Mouse (Mus musculus): Measurements from ENCODE around the gene Sfxn5.

The Sfxn5 gene

DNA sequence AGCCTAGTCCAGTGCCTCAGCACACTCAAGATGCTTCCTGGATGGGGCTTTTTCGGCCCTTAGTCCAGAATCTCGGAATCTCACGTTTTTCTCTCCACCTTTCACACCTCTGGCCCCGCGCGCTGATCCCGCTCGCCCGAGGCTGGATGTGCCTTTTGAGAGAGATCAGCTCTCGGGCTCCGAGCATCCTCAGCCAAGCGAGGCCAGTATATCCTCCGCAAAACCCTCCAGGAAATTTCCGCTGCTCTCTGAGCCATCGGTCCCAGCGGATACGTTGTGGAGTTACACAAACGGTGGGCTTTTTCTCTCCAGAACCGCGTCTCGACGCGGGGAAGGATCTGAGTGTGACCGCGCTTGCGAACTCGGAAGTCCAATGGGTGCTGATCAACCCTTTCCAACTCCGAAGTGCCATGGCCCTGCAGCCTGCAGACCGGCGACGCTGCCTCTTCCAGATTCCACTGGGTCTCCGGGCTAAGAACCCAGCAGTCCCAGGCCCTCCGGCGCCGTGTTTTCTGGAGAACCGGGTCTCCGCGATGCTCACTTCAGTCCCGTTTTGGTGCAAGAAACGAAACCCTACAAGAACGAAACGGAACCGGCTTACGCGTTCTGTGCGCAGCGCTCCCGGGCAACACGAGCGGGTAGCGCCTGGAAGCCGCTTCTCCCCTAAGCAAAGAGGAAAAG, 143.2 kb downstream of the Sfxn5 start:
- no peak for DNase-seq (ENCODE audit: low spot score)

DNA sequence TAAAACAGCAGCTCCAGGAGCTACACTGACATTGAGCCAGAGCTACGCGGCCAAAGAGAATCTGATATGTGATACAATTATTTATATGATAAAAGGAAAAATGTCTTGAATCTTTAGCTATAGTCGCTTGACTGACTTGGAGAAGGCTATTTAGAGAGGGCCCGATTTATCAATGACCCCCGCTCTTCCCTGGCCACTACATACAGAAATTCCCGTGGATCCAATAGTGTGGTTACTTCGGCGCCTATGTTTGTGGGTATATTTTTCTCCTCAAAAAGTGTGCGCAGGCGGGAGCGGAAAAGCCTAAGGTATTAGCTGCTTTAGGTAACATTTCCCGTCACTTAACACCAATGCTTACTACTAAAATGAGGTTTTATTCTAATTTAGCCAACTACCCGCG, 143.9 kb downstream of the Sfxn5 start:
- no peak for DNase-seq (ENCODE audit: low spot score)

GRCm38 (mm10) chr6:85188256-85189110, 144.7 kb downstream of the Sfxn5 start:
- no peak for DNase-seq (ENCODE audit: low spot score)

DNA sequence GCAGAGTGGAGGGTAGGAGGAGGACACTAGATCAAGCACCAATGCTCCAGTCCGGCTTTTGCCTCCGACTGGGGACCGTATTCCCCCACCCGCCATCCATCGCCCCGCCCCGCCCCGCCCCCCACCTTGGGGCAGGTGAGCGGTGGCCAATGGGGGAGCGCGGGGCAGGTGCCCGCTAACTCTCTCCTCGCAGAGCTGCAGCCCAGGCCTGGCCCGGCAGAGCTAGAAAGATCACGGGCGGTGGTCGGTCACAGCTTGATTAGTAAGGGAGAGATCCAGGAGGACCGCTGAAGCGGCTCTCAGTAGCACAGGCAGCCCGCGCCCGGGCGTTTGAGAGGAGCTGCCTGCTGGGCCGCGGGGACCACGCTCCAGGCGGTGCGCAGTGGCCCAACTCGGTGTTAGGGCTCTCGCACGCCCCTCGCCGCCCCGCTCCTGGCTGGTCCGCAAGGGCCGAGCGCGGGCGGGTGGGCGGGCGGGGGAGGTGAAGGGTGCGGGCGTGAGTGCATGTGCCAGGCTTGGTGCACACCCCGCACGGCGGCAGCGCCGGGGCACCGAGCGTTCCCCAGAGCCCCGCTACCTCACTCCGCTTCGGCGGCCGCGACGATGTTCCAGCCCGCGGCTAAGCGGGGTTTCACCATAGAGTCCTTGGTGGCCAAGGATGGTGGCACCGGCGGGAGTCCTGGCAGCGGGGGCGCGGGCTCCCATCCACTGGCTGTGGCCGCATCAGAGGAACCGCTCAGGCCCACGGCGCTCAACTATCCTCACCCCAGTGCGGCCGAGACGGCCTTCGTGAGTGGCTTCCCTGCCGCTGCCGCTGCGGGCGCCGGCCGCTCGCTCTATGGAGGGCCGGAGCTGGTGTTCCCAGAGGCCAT, 145.6 kb downstream of the Sfxn5 start, which contains the start of gene Emx1:
Gene Emx1 (plus strand): TSS at position 99 of the 872 bp plus-strand sequence.
- no peak for DNase-seq (ENCODE audit: low spot score)

DNA sequence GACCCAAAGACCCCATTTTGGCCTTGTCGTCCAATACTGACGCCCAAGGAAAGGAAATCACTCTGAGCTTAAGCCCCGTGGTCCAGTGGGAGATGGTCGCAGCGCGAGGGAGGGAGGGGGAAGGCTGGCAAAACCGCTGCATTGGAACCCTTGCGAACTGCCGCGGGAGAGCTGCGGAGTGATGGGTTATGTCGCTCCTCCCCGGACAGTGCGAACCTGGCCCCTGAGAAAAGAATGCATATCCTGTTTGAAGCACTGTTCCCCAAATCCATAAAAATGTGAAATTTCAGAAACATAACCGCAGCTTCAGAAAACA, 146.5 kb downstream of the Sfxn5 start:
- DNase-seq (ENCODE audit: low spot score), result no peak

- no peak for DNase-seq (ENCODE audit: low spot score)
These were observed 147.0 kb downstream of the Sfxn5 start for GRCm38 (mm10) chr6:85186033-85186743.

DNA sequence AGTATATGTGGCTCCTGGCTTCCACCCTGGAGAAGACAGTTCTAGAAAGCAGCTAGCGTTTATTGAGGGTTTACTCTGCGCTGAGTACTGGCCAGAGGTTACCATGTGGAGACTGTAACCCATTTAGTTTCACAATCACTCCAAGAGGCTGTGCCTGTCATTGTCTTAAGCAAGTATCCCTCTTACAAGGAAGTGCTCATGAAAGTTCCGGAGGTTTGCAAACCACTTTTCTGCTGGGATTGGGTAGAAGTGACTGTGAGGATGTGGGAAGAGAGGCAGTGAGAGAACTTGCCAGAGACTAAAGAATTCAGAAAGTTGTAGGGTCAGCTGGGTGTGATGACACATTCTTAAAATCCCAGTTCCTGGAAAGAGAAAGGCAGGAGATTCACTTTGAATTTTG, 149.3 kb downstream of the Sfxn5 start:
- DNase-seq (ENCODE audit: low spot score), result no peak

DNA sequence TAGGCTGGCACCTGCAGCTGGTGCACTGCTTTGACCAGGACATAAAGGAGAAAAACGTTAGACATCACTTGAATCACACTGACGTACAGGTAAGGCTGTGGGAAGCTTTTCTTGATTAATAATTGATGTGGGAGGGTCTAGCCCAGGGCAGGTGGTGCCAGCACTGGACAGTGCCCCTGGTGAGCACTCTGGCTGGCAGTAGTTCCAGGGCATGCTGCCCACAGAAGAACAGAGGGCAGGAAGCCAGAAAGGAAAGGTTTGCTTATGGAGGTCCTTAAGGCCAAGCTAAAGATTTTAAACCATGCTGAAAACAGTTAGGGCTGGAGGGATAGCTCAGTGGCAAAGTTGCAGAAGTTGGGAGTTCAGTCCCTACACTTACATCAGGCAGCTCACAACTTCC, 153.2 kb downstream of the Sfxn5 start:
- DNase-seq (ENCODE audit: low spot score), result no peak

DNA sequence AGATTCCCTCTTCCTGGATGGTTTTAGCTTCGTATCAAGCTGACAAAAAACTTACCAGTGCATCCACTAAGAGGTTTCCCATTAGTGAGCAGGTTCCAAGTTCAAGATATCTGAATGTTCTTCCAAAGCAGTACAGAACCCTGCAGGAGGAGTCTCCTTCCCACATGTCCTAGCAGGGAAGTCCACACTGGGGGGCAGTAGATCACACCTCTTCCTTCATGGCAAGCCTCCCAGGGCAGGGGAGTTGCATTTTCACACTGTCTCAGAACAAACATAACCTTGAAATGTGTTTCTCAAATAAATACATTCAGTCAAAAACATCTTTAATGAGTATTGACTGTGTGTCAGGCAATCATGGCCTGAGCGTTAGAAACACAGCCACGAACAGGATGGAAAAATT, 153.7 kb downstream of the Sfxn5 start:
- DNase-seq (ENCODE audit: low spot score), result no peak

DNA sequence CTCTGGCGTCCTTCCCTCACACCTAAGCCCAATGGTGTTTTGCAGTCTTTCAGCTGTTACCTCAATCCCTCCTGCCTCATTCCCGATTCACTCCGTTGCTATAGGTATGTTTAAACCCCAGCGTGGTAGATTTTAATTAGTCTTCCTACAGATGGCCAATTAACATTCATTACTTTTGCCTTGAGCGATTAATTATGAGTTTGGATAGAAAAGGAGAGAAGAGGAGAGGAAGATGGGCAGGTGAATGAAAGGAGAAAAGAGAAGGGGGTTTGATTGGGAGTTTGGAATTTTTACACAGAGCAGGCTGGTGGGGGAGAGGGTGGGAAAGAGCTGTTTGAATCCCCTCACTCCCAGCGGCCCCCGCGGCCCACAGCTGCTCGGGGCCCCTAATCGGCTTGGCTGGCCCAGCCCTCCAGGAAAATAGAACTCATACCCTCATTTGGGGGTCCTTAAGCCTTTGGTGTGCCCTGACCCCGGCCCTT, 167.7 kb downstream of the Sfxn5 start:
- no peak for DNase-seq (ENCODE audit: low spot score)

All from urinary bladder, postnatal 10 days (tissue).